Mouse (Mus musculus) hindbrain, embryonic 10.5 days (tissue): Measurements from ENCODE around the gene Snrpd2. TPM values are rescaled to one million over a fixed set of nuclear protein-coding genes. Genes with fewer than 3 reads are reported as not detected.

ENCODE experiments used
- DNase-seq: peaks from one replicate; pipeline ENCODE4 v3.0.0-alpha.2; 2017; ENCODE audit warnings: low spot score
- H3K27ac ChIP-seq: fragments of 300-500 bp; sonication (generic); 2 replicates; pipeline ENCODE4 v1.5.1; 2016; ENCODE audit warnings: mild to moderate bottlenecking, moderate library complexity
- H3K27me3 ChIP-seq: fragments of 300-500 bp; sonication (generic); 2 replicates; pipeline ENCODE4 v1.6.1; 2016; ENCODE audit warnings: mild to moderate bottlenecking; ENCODE audit not compliant: poor library complexity, insufficient read depth, severe bottlenecking
- H3K36me3 ChIP-seq: fragments of 300-500 bp; sonication (generic); 2 replicates; pipeline ENCODE4 v1.6.1; 2016; ENCODE audit warnings: mild to moderate bottlenecking, moderate library complexity
- H3K4me1 ChIP-seq: fragments of 300-500 bp; sonication (generic); replicated peaks from 2 replicates; pipeline ENCODE4 v1.6.1; 2016; ENCODE audit warnings: mild to moderate bottlenecking
- H3K4me3 ChIP-seq: fragments of 300-500 bp; sonication (generic); 2 replicates; pipeline ENCODE4 v1.5.1; 2016; ENCODE audit warnings: mild to moderate bottlenecking, moderate library complexity
- H3K9me3 ChIP-seq: fragments of 300-500 bp; sonication (generic); 2 replicates; pipeline ENCODE4 v1.6.1; 2016; ENCODE audit warnings: mild to moderate bottlenecking, moderate library complexity
- WGBS: fragments of 180-500 bp; shearing (Covaris S2); methylation state at CpG from one replicate; pipeline ENCODE4 v1.1.7; 2016; 5-methylcytosine and 5-hydroxymethylcytosine counted together
- microRNA counts: library from miRNA; unstranded; fragments of <30 nt; microRNA quantifications from one replicate; lab custom pipeline; 2017
- polyA plus RNA-seq: library from polyadenylated mRNA; unstranded; fragments of >200 nt; fragmentation: Nextera tagmentation; extraction: Ambion mirVana; gene quantifications from 2 replicates; pipeline ENCODE4 v1.2.1, GENCODE M21; 2016

The Snrpd2 gene
- polyA plus RNA-seq, 1 experiment from 2014 or later: 184 TPM

GRCm38 (mm10) chr7:19184758-19185157 is 35.2 kb downstream of the Snrpd2 start:
- H3K27me3 ChIP-seq: peaks cover 14% of the 10 kb centered on the region
- peaks cover 47% of the 10 kb centered on the region for H3K36me3 ChIP-seq
- H3K9me3 ChIP-seq: no peaks in the 10 kb centered on the region
- WGBS: 86% methylated on average over 6 of the region's 6 CpGs
- no peak overlapping the region for H3K4me3 ChIP-seq
- DNase-seq: no peak
- H3K27ac ChIP-seq: no peak overlapping the region
- H3K4me1 ChIP-seq: peaks cover 26% of the 10 kb centered on the region

- no peak for DNase-seq
- no peak overlapping the region for H3K4me3 ChIP-seq
- H3K9me3 ChIP-seq: peaks cover 16% of the 10 kb centered on the region
- peaks cover 87% of the 10 kb centered on the region for H3K36me3 ChIP-seq
- H3K27me3 ChIP-seq: no peaks in the 10 kb centered on the region
- 0 out of 2 replicates have a peak, but pooled peaks cover 3% of the 10 kb centered on the region for H3K4me1 ChIP-seq
- no peak overlapping the region for H3K27ac ChIP-seq
- WGBS: 95% methylated on average over 4 of the region's 4 CpGs
These were observed 45.2 kb downstream of the Snrpd2 start for GRCm38 (mm10) chr7:19194676-19195075.

- WGBS: 64% methylated on average over 6 of the region's 6 CpGs
- H3K36me3 ChIP-seq: peaks cover 83% of the 10 kb centered on the region
- no peaks in the 10 kb centered on the region for H3K27me3 ChIP-seq
- H3K27ac ChIP-seq: no peak overlapping the region
- H3K4me3 ChIP-seq: no peak overlapping the region
- DNase-seq: no peak
- H3K9me3 ChIP-seq: peaks cover 11% of the 10 kb centered on the region
- no peaks in the 10 kb centered on the region for H3K4me1 ChIP-seq
These were observed 47.2 kb downstream of the Snrpd2 start for GRCm38 (mm10) chr7:19196676-19197075.

GRCm38 (mm10) chr7:19197985-19198384 is 48.5 kb downstream of the Snrpd2 start:
- WGBS: 30% methylated on average over 2 of the region's 2 CpGs

GRCm38 (mm10) chr7:19201660-19202059 is 52.1 kb downstream of the Snrpd2 start:
- Histone ChIP-seq H3K36me3 (peaks cover 79% of the 10 kb centered on the region), H3K4me1 (no peaks in the 10 kb centered on the region), H3K4me3 (no peak overlapping the region), H3K27me3 (no peaks in the 10 kb centered on the region), H3K9me3 (no peaks in the 10 kb centered on the region), H3K27ac (no peak overlapping the region)
- DNase-seq: no peak
- 70% methylated on average over 15 of the region's 15 CpGs for WGBS

More at GRCm38 (mm10) chr7:19197985-19198384, 48.5 kb downstream of the Snrpd2 start:
- Histone ChIP-seq H3K36me3 (peaks cover 85% of the 10 kb centered on the region), H3K4me3 (no peak overlapping the region), H3K4me1 (no peaks in the 10 kb centered on the region), H3K27ac (no peak overlapping the region), H3K9me3 (peaks cover 11% of the 10 kb centered on the region), H3K27me3 (no peaks in the 10 kb centered on the region)
- DNase-seq: peak; percentile 29

- H3K9me3 ChIP-seq: no peaks in the 10 kb centered on the region
These were observed 52.7 kb downstream of the Snrpd2 start for GRCm38 (mm10) chr7:19202065-19202850.

More at GRCm38 (mm10) chr7:19202065-19202850, 52.7 kb downstream of the Snrpd2 start:
- whole genome bisulfite sequencing: 62% methylated on average over 15 of the region's 15 CpGs
- no peak overlapping the region for H3K4me3 ChIP-seq
- no peak overlapping the region for H3K27ac ChIP-seq
- DNase-seq: no peak
- no peaks in the 10 kb centered on the region for H3K4me1 ChIP-seq
- H3K27me3 ChIP-seq: no peaks in the 10 kb centered on the region
- peaks cover 73% of the 10 kb centered on the region for H3K36me3 ChIP-seq

MicroRNA genes within 50 kb of the gene (microRNA counts, 519-probe panel; counts per million panel counts)
- 1,255 counts per million, percentile 77 among the panel's probes with 10 or more counts for microRNA mmu-miR-330 (lab: Ali Mortazavi, UCI)

Other genes starting within 250 kb of the Snrpd2 start
- gene Ccdc61, start 239.3 kb upstream of the Snrpd2 start, polyA plus RNA-seq: 36.8 and 39.2 TPM in 2 replicates
- 3.5 and 7.3 TPM in 2 replicates for gene Nova2, start 223.8 kb upstream of the Snrpd2 start, polyA plus RNA-seq
- 0.09 TPM in 1 of 2 replicates, not detected in the other for gene Nanos2, start 162.3 kb upstream of the Snrpd2 start, polyA plus RNA-seq
- 4.1 and 5.0 TPM in 2 replicates for gene Mypop, start 158.5 kb upstream of the Snrpd2 start, polyA plus RNA-seq
- 23.2 and 31.1 TPM in 2 replicates for gene Irf2bp1, start 145.7 kb upstream of the Snrpd2 start, polyA plus RNA-seq
- 0.07 TPM in 1 of 2 replicates, not detected in the other for gene Foxa3, start 126.2 kb upstream of the Snrpd2 start, polyA plus RNA-seq
- 45.9 and 57.2 TPM in 2 replicates for gene Sympk, start 125.3 kb upstream of the Snrpd2 start, polyA plus RNA-seq
- gene Rsph6a, start 95.0 kb upstream of the Snrpd2 start, polyA plus RNA-seq: not detected in 2 replicates
- 16.6 and 20.7 TPM in 2 replicates for gene Dmwd, start 73.5 kb upstream of the Snrpd2 start, polyA plus RNA-seq
- gene Dmpk, start 65.9 kb upstream of the Snrpd2 start, polyA plus RNA-seq: 9.9 and 10.2 TPM in 2 replicates
- gene Six5, start 55.1 kb upstream of the Snrpd2 start, polyA plus RNA-seq: 7.4 and 8.4 TPM in 2 replicates
- gene Gm4969, start 31.4 kb upstream of the Snrpd2 start, polyA plus RNA-seq: 1.2 and 1.5 TPM in 2 replicates
- 17.1 and 19.4 TPM in 2 replicates for gene Fbxo46, start 29.9 kb upstream of the Snrpd2 start, polyA plus RNA-seq
- gene Qpctl, start 431 bp upstream of the Snrpd2 start, polyA plus RNA-seq: 16.7 and 22.1 TPM in 2 replicates
- 0.95 and 1.3 TPM in 2 replicates for gene Gipr, start 16.4 kb downstream of the Snrpd2 start, polyA plus RNA-seq
- gene Eml2, start 26.7 kb downstream of the Snrpd2 start, polyA plus RNA-seq: 2.8 and 4.9 TPM in 2 replicates
- 1.8 and 2.9 TPM in 2 replicates for gene Gpr4, start 62.8 kb downstream of the Snrpd2 start, polyA plus RNA-seq
- gene Opa3, start 78.6 kb downstream of the Snrpd2 start, polyA plus RNA-seq: 47.8 and 51.1 TPM in 2 replicates
- 58.8 and 62.0 TPM in 2 replicates for gene Vasp, start 122.1 kb downstream of the Snrpd2 start, polyA plus RNA-seq
- 0.30 and 0.42 TPM in 2 replicates for gene Ppm1n, start 130.3 kb downstream of the Snrpd2 start, polyA plus RNA-seq
- 37.3 and 67.8 TPM in 2 replicates for gene Rtn2, start 132.9 kb downstream of the Snrpd2 start, polyA plus RNA-seq
- gene Fosb, start 160.3 kb downstream of the Snrpd2 start, polyA plus RNA-seq: not detected in 2 replicates
- gene Ercc1, start 195.1 kb downstream of the Snrpd2 start, polyA plus RNA-seq: 106 and 128 TPM in 2 replicates
- gene Cd3eap, start 209.8 kb downstream of the Snrpd2 start, polyA plus RNA-seq: 18.7 and 24.4 TPM in 2 replicates
- gene Ppp1r13l, start 210.0 kb downstream of the Snrpd2 start, polyA plus RNA-seq: 4.7 and 5.6 TPM in 2 replicates
- gene Ercc2, start 232.3 kb downstream of the Snrpd2 start, polyA plus RNA-seq: 29.0 and 33.9 TPM in 2 replicates